Comparison of ENCODE assay signal across 9 mouse cellular contexts in the genomic region with DNA sequence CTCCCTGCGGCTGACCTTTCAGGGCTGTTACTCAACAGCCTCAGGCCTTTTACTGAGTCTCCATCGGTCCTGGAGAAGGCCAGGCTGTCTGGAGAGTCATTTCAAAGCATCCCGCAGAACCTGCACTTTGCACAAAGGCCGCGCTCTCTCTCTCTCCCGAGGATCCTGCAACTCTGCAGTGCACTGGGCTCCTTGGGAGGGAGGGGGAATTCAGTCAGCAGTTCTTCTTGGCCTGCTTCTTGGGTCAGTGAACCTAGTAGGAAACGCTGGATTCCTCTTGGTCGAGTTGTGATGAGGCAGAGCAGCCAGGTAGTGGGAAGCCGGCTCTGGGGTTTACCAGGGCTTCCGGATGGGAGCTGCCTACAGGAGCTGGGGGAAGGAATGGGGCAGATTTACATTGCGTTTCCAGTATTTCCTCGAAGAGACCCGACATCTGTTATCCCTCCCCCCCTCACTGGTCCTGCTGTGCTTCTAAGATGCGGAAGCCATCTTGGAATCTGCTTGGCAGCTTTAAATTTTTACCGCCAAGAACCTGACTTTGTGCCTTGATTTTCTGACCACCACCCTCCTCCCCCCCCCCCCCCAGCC. TPM values are rescaled to one million over a fixed set of nuclear protein-coding genes. Genes with fewer than 3 reads are reported as not detected.
A peak's percentile ranks its signal among the peaks of the same experiment; 100 is the strongest.
DNase-seq lines count a peak whose midpoint lies in the region; ATAC-seq lines count a peak whose summit lies in the region.
"Had no signal": no experiment of that assay in that cellular context is flagged by ENCODE, and none has a peak within 500 bp of the region (broad histone marks: within the 10 kb centered on the region; RNA-seq: fewer than 3 reads in every experiment).

No protein-coding gene starts in this region.

- H3K9ac ChIP-seq in lung, embryonic 15.5 days, result no peak overlapping the region
- peak overlapping the region; percentile 24; the same call in 1 of the 2 replicates for H3K9ac ChIP-seq in hindbrain, embryonic 11.5 days (ENCODE audit: low read depth, low read length)
- peak overlapping the region; percentile 34; the same call in 1 of the 2 replicates for H3K9ac ChIP-seq in limb, embryonic 11.5 days (ENCODE audit: low read length)
- no peak overlapping the region for H3K9ac ChIP-seq in stomach, embryonic 15.5 days
- H3K9ac ChIP-seq: liver, embryonic 12.5 days had no signal

- H3K27ac ChIP-seq in lung, embryonic 15.5 days, result 0 out of 2 replicates have a peak overlapping the region, but pooled peaks have one; percentile 3
- H3K27ac ChIP-seq in hindbrain, embryonic 11.5 days (ENCODE audit: low read depth, low read length), result peak overlapping the region; percentile 56
- peak overlapping the region; percentile 56 for H3K27ac ChIP-seq in limb, embryonic 11.5 days (replicated peaks; ENCODE audit: low read depth, low read length)
- 0 out of 2 replicates have a peak overlapping the region, but pooled peaks have one; percentile 18 for H3K27ac ChIP-seq in stomach, embryonic 15.5 days
- H3K27ac ChIP-seq: liver, embryonic 12.5 days had no signal

- ATAC-seq in lung, embryonic 15.5 days (ENCODE audit: borderline replicate concordance, extremely low read depth, low FRiP score, low TSS enrichment), result no peak
- ATAC-seq in hindbrain, embryonic 11.5 days (ENCODE audit: low FRiP score), result peak; percentile 62
- peak; percentile 36 for ATAC-seq in limb, embryonic 11.5 days (ENCODE audit: insufficient number of reproducible peaks, low FRiP score, low TSS enrichment, low read depth)
- no peak for ATAC-seq in stomach, embryonic 15.5 days (ENCODE audit: insufficient read depth, low FRiP score, low read depth)
- ATAC-seq: liver, embryonic 12.5 days had no signal

- no peak overlapping the region for H3K4me3 ChIP-seq in lung, embryonic 15.5 days
- H3K4me3 ChIP-seq in hindbrain, embryonic 11.5 days (ENCODE audit: low read depth, low read length), result no peak overlapping the region
- no peak overlapping the region for H3K4me3 ChIP-seq in limb, embryonic 11.5 days (ENCODE audit: low read depth, low read length)
- no peak overlapping the region for H3K4me3 ChIP-seq in stomach, embryonic 15.5 days (replicated peaks)
- H3K4me3 ChIP-seq: liver, embryonic 12.5 days had no signal

- H3K36me3 ChIP-seq in lung, embryonic 15.5 days, result no peaks in the 10 kb centered on the region
- no peaks in the 10 kb centered on the region for H3K36me3 ChIP-seq in hindbrain, embryonic 11.5 days (ENCODE audit: control insufficient read depth, insufficient read depth, low read length)
- no peaks in the 10 kb centered on the region for H3K36me3 ChIP-seq in limb, embryonic 11.5 days (ENCODE audit: control insufficient read depth, insufficient read depth, low read length)
- no peaks in the 10 kb centered on the region for H3K36me3 ChIP-seq in stomach, embryonic 15.5 days
- H3K36me3 ChIP-seq: liver, embryonic 12.5 days had no signal

- H3K4me1 ChIP-seq in lung, embryonic 15.5 days, result 0 out of 2 replicates have a peak, but pooled peaks cover 5% of the 10 kb centered on the region
- H3K4me1 ChIP-seq in hindbrain, embryonic 11.5 days (replicated peaks; ENCODE audit: control insufficient read depth, insufficient read depth, low read length), result no peaks in the 10 kb centered on the region; the same call in 1 of the 2 replicates
- 0 out of 2 replicates have a peak, but pooled peaks cover 2% of the 10 kb centered on the region for H3K4me1 ChIP-seq in limb, embryonic 11.5 days (ENCODE audit: control insufficient read depth, insufficient read depth, low read length)
- H3K4me1 ChIP-seq in stomach, embryonic 15.5 days, result peaks cover 4% of the 10 kb centered on the region; the same call in 1 of the 2 replicates
- H3K4me1 ChIP-seq: liver, embryonic 12.5 days had no signal

- no peaks in the 10 kb centered on the region for H3K9me3 ChIP-seq in lung, embryonic 15.5 days
- H3K9me3 ChIP-seq in hindbrain, embryonic 11.5 days (ENCODE audit: control insufficient read depth, low read length), result no peaks in the 10 kb centered on the region
- H3K9me3 ChIP-seq in limb, embryonic 11.5 days (ENCODE audit: control insufficient read depth, low read length), result no peaks in the 10 kb centered on the region
- no peaks in the 10 kb centered on the region for H3K9me3 ChIP-seq in stomach, embryonic 15.5 days
- H3K9me3 ChIP-seq: liver, embryonic 12.5 days had no signal

- 42% methylated on average over 15 of the region's 15 CpGs for WGBS in lung, embryonic 15.5 days
- WGBS in hindbrain, embryonic 11.5 days, result 26% methylated on average over 15 of the region's 15 CpGs
- WGBS in limb, embryonic 11.5 days, result 25% methylated on average over 15 of the region's 15 CpGs
- 38% methylated on average over 15 of the region's 15 CpGs for WGBS in stomach, embryonic 15.5 days

- no peak for DNase-seq in lung, postnatal 25 days (ENCODE audit: low spot score)
- DNase-seq in hindbrain, embryonic 11.5 days (ENCODE audit: low spot score), result peak; percentile 61
- DNase-seq in limb, embryonic 11.5 days (ENCODE audit: low spot score), result peak; percentile 64
- DNase-seq in cerebellum, adult 11 months, result no peak
- no peak for DNase-seq in spleen, postnatal 14 days (ENCODE audit: low spot score in 2 of 2)
- no peak for DNase-seq in thymus, postnatal 0 days (ENCODE audit: low spot score)

- H3K27me3 ChIP-seq in lung, embryonic 15.5 days, result no peaks in the 10 kb centered on the region
- H3K27me3 ChIP-seq in hindbrain, embryonic 11.5 days (ENCODE audit: control insufficient read depth, insufficient read depth, low read length), result no peaks in the 10 kb centered on the region
- H3K27me3 ChIP-seq in limb, embryonic 11.5 days (ENCODE audit: control insufficient read depth, insufficient read depth, low read length), result no peaks in the 10 kb centered on the region
- no peaks in the 10 kb centered on the region for H3K27me3 ChIP-seq in stomach, embryonic 15.5 days (replicated peaks)
- H3K27me3 ChIP-seq: liver, embryonic 12.5 days had no signal

- H3K4me2 ChIP-seq in lung, embryonic 15.5 days, result no peak overlapping the region
- no peak overlapping the region for H3K4me2 ChIP-seq in hindbrain, embryonic 11.5 days (replicated peaks; ENCODE audit: low read depth, low read length)
- no peak overlapping the region for H3K4me2 ChIP-seq in limb, embryonic 11.5 days (ENCODE audit: low read depth, severe bottlenecking)
- H3K4me2 ChIP-seq in stomach, embryonic 15.5 days, result no peak overlapping the region
- H3K4me2 ChIP-seq: liver, embryonic 12.5 days had no signal

RNA-seq across cellular contexts. Expression of a gene that starts 56.0 kb away (rescaled TPM):
- polyA plus RNA-seq in lung, embryonic 15.5 days (2015; fragmentation: Nextera tagmentation; extraction: Ambion mirVana), result 1.5 and 1.7 TPM in 2 replicates
- 0.25 and 0.32 TPM in 2 replicates for polyA plus RNA-seq in hindbrain, embryonic 11.5 days (2014; fragmentation: Nextera tagmentation; extraction: Ambion mirVana)
- polyA plus RNA-seq in limb, embryonic 11.5 days (2014; fragmentation: Nextera tagmentation; extraction: Ambion mirVana), result 0.28 and 0.72 TPM in 2 replicates
- polyA plus RNA-seq in stomach, embryonic 15.5 days (2015; fragmentation: Nextera tagmentation; extraction: Ambion mirVana), result 1.8 and 3.0 TPM in 2 replicates
- 0.35 and 0.42 TPM in 2 replicates for polyA plus RNA-seq in thymus, postnatal 0 days (2015; fragmentation: Nextera tagmentation; extraction: Ambion mirVana)

Comparison
In these comparisons a context has a peak if more than half of its experiments do, and no peak if none do; other contexts are left out.
1. ATAC-seq: peak in hindbrain, embryonic 11.5 days (single experiment) and limb, embryonic 11.5 days (single experiment); none in lung, embryonic 15.5 days (single experiment) and stomach, embryonic 15.5 days (single experiment).
2. H3K27ac ChIP-seq: peak in every context shown above with its lines; median percentile 56 in hindbrain, embryonic 11.5 days; 56 in limb, embryonic 11.5 days; 18 in stomach, embryonic 15.5 days; 3 in lung, embryonic 15.5 days.
3. H3K9ac ChIP-seq: peak in hindbrain, embryonic 11.5 days (single experiment) and limb, embryonic 11.5 days (single experiment); none in lung, embryonic 15.5 days (single experiment) and stomach, embryonic 15.5 days (single experiment).
4. DNase-seq: peak in hindbrain, embryonic 11.5 days (single experiment) and limb, embryonic 11.5 days (single experiment); none in lung, postnatal 25 days (single experiment), cerebellum, adult 11 months (single experiment), spleen, postnatal 14 days (0 of 2) and thymus, postnatal 0 days (single experiment).